ENCODE assay signal across 11 mouse cellular contexts in genomic region chr9:110680736-110681507, GRCm38 (mm10). TPM values are rescaled to one million over a fixed set of nuclear protein-coding genes. Genes with fewer than 3 reads are reported as not detected.
DNase-seq lines count a peak whose midpoint lies in the region; ATAC-seq and TF ChIP-seq lines count a peak whose summit lies in the region.
"Had no signal": no experiment of that assay in that cellular context is flagged by ENCODE, and none has a peak within 500 bp of the region (broad histone marks: within the 10 kb centered on the region; RNA-seq: fewer than 3 reads in every experiment).

No protein-coding gene starts in this region.

- no peak for TF ChIP-seq POLR2A in bone marrow macrophage, adult 2 months (IDR thresholded peaks at IDR 0.05; ENCODE audit: borderline replicate concordance, low read depth, low read length)

- no peaks in the 10 kb centered on the region for H3K27me3 ChIP-seq in kidney, embryonic 15.5 days
- H3K27me3 ChIP-seq in hindbrain, embryonic 14.5 days (ENCODE audit: control insufficient read depth, insufficient read depth, low read length) = no peaks in the 10 kb centered on the region
- no peaks in the 10 kb centered on the region for H3K27me3 ChIP-seq in limb, embryonic 10.5 days (ENCODE audit: low read depth, poor library complexity, severe bottlenecking)
- H3K27me3 ChIP-seq: embryonic facial prominence, embryonic 13.5 days had no signal

- H3K4me1 ChIP-seq in kidney, embryonic 15.5 days = peaks cover 67% of the 10 kb centered on the region
- peaks cover 80% of the 10 kb centered on the region for H3K4me1 ChIP-seq in bone marrow macrophage, adult 2 months (ENCODE audit: control insufficient read depth, insufficient read depth, low read length)
- peaks cover 36% of the 10 kb centered on the region for H3K4me1 ChIP-seq in hindbrain, embryonic 14.5 days (replicated peaks; ENCODE audit: control insufficient read depth, insufficient read depth, low read length)
- H3K4me1 ChIP-seq in limb, embryonic 10.5 days = peaks cover 37% of the 10 kb centered on the region

- no peak overlapping the region for H3K9ac ChIP-seq in kidney, embryonic 15.5 days
- no peak overlapping the region for H3K9ac ChIP-seq in hindbrain, embryonic 14.5 days
- H3K9ac ChIP-seq: embryonic facial prominence, embryonic 13.5 days had no signal

- no peaks in the 10 kb centered on the region for H3K9me3 ChIP-seq in kidney, embryonic 15.5 days (replicated peaks)
- no peaks in the 10 kb centered on the region for H3K9me3 ChIP-seq in hindbrain, embryonic 14.5 days (ENCODE audit: control insufficient read depth, low read length)
- H3K9me3 ChIP-seq in limb, embryonic 10.5 days (replicated peaks) = no peaks in the 10 kb centered on the region
- H3K9me3 ChIP-seq: embryonic facial prominence, embryonic 13.5 days had no signal

- 48% methylated on average over 7 of the region's 7 CpGs for WGBS in kidney, embryonic 15.5 days
- 86% methylated on average over 7 of the region's 7 CpGs for WGBS in hindbrain, embryonic 14.5 days
- 85% methylated on average over 7 of the region's 7 CpGs for WGBS in limb, embryonic 10.5 days

- no peak overlapping the region for H3K4me3 ChIP-seq in kidney, embryonic 15.5 days (replicated peaks)
- 0 out of 2 replicates have a peak overlapping the region, but pooled peaks have one; percentile 3 for H3K4me3 ChIP-seq in bone marrow macrophage, adult 2 months (ENCODE audit: insufficient read depth, low read length)
- H3K4me3 ChIP-seq in hindbrain, embryonic 14.5 days (replicated peaks; ENCODE audit: low read length) = no peak overlapping the region
- H3K4me3 ChIP-seq in limb, embryonic 10.5 days = no peak overlapping the region
- H3K4me3 ChIP-seq: embryonic facial prominence, embryonic 13.5 days had no signal

- peak overlapping the region; percentile 27; the same call in 1 of the 2 replicates for H3K27ac ChIP-seq in kidney, embryonic 15.5 days
- peak overlapping the region; percentile 75 for H3K27ac ChIP-seq in bone marrow macrophage, adult 2 months (ENCODE audit: insufficient read depth, low read depth, low read length)
- H3K27ac ChIP-seq in hindbrain, embryonic 14.5 days = peak overlapping the region; percentile 32; the same call in 1 of the 2 replicates
- H3K27ac ChIP-seq in limb, embryonic 10.5 days = no peak overlapping the region
- H3K27ac ChIP-seq: embryonic facial prominence, embryonic 13.5 days had no signal

- no peak for ATAC-seq in kidney, embryonic 15.5 days (replicated peaks; ENCODE audit: low FRiP score)
- ATAC-seq in hindbrain, embryonic 14.5 days (ENCODE audit: low FRiP score) = no peak

- no peak overlapping the region for H3K4me2 ChIP-seq in kidney, embryonic 15.5 days
- H3K4me2 ChIP-seq in hindbrain, embryonic 14.5 days (replicated peaks) = no peak overlapping the region
- H3K4me2 ChIP-seq: embryonic facial prominence, embryonic 13.5 days had no signal

- no peak for TF ChIP-seq CTCF in bone marrow macrophage, adult 2 months (IDR thresholded peaks at IDR 0.05; ENCODE audit: low read depth, low read length)

- peaks cover 6% of the 10 kb centered on the region; the same call in 1 of the 2 replicates for H3K36me3 ChIP-seq in kidney, embryonic 15.5 days
- no peaks in the 10 kb centered on the region for H3K36me3 ChIP-seq in hindbrain, embryonic 14.5 days (replicated peaks; ENCODE audit: control insufficient read depth, insufficient read depth)
- peaks cover 14% of the 10 kb centered on the region; the same call in 1 of the 2 replicates for H3K36me3 ChIP-seq in limb, embryonic 10.5 days

- DNase-seq in kidney, adult 9 months = no peak
- DNase-seq in A20 (ENCODE audit: low read depth, low spot score) = peak; percentile 66
- no peak for DNase-seq in hindbrain, embryonic 14.5 days (ENCODE audit: low spot score)
- DNase-seq in limb, embryonic 10.5 days (ENCODE audit: low spot score) = no peak
- DNase-seq in gastrocnemius, adult 8-10 months (ENCODE audit: low spot score in 2 of 2) = no peak
- no peak for DNase-seq in kidney, postnatal 4 days
- DNase-seq: gastrocnemius, postnatal 36 days; lung, adult 2 months had no signal

RNA-seq across cellular contexts. Expression of gene Ccdc12, which starts 24.6 kb away (rescaled TPM):
- polyA plus RNA-seq in kidney, embryonic 15.5 days (2015; fragmentation: Nextera tagmentation; extraction: Ambion mirVana) = 151 and 157 TPM in 2 replicates
- 134 and 143 TPM in 2 replicates for polyA plus RNA-seq in bone marrow macrophage, adult 2 months (2012; ENCODE audit: insufficient read depth, insufficient read length, missing spikeins)
- 84.6 and 97.6 TPM in 2 replicates for polyA plus RNA-seq in hindbrain, embryonic 14.5 days (2014; fragmentation: Nextera tagmentation; extraction: Ambion mirVana)
- 164 and 175 TPM in 2 replicates for polyA plus RNA-seq in limb, embryonic 10.5 days (2016; fragmentation: Nextera tagmentation; extraction: Ambion mirVana)
- total RNA-seq in gastrocnemius, adult 8-10 months (2022) = 10 to 100 TPM; 38.8 to 53.8 (median 47.0) TPM

RNA-seq across cellular contexts. Expression of gene Nbeal2, which starts 27.0 kb away (rescaled TPM):
- 3.7 and 5.5 TPM in 2 replicates for polyA plus RNA-seq in kidney, embryonic 15.5 days (2015; fragmentation: Nextera tagmentation; extraction: Ambion mirVana)
- polyA plus RNA-seq in bone marrow macrophage, adult 2 months (2012; ENCODE audit: insufficient read depth, insufficient read length, missing spikeins) = 50.4 and 51.9 TPM in 2 replicates
- polyA plus RNA-seq in hindbrain, embryonic 14.5 days (2014; fragmentation: Nextera tagmentation; extraction: Ambion mirVana) = 2.2 and 4.0 TPM in 2 replicates
- 0.73 and 0.76 TPM in 2 replicates for polyA plus RNA-seq in limb, embryonic 10.5 days (2016; fragmentation: Nextera tagmentation; extraction: Ambion mirVana)
- total RNA-seq in gastrocnemius, adult 8-10 months (2022) = 1 to 10 TPM; 2.1 to 4.2 (median 3.1) TPM

RNA-seq across cellular contexts. Expression of gene Nradd, which starts 56.7 kb away (rescaled TPM):
- polyA plus RNA-seq in kidney, embryonic 15.5 days (2015; fragmentation: Nextera tagmentation; extraction: Ambion mirVana) = 55.2 and 56.4 TPM in 2 replicates
- polyA plus RNA-seq in bone marrow macrophage, adult 2 months (2012; ENCODE audit: insufficient read depth, insufficient read length, missing spikeins) = 6.8 and 10.0 TPM in 2 replicates
- 16.4 and 16.8 TPM in 2 replicates for polyA plus RNA-seq in hindbrain, embryonic 14.5 days (2014; fragmentation: Nextera tagmentation; extraction: Ambion mirVana)
- polyA plus RNA-seq in limb, embryonic 10.5 days (2016; fragmentation: Nextera tagmentation; extraction: Ambion mirVana) = 52.8 and 60.6 TPM in 2 replicates
- under 1 TPM; 0.27 to 0.88 (median 0.44) TPM for total RNA-seq in gastrocnemius, adult 8-10 months (2022)
